Mouse (Mus musculus): ENCODE results near the gene BC030867. TPM values are rescaled to one million over a fixed set of nuclear protein-coding genes. Genes with fewer than 3 reads are reported as not detected.
A peak's percentile ranks its signal among the peaks of the same experiment; 100 is the strongest.

The BC030867 gene
- polyA plus RNA-seq, 1 experiment from 2014 or later: 2.6 TPM

DNA sequence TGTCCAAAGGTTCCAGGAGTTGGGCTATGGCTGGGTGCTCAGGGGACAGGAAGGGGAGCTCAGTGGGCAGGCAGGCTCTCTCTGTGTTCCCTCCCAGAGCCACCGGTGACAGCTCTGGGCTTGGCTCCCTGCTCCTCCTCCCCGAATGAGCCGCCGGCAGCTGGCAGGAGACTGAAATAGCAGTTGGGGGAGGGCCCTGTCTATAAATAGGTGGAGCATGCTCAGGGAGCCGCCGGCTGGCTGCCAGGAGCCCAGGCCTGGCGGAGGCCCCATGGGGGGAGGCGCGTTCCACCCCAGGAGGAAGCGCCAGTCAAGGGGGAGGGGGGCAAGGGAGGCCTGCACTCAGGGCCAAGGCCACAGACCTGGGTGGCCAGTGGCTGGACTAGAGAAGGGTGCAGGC, 29.9 kb upstream of the BC030867 start:
- no peaks in the 10 kb centered on the region for H3K27me3 ChIP-seq (ENCODE audit: control insufficient read depth, insufficient read depth, low read length)
- H3K9ac ChIP-seq (replicated peaks; ENCODE audit: low read length): peak overlapping the region; percentile 29; the same call in 1 of the 2 replicates
- H3K4me1 ChIP-seq (ENCODE audit: control insufficient read depth, insufficient read depth, low read length): peaks cover 48% of the 10 kb centered on the region
- 0% methylated on average over 10 of the region's 10 CpGs for WGBS
- H3K9me3 ChIP-seq (ENCODE audit: control insufficient read depth, low read length): no peaks in the 10 kb centered on the region
- DNase-seq: peak; percentile 86
- peaks cover 43% of the 10 kb centered on the region for H3K36me3 ChIP-seq (ENCODE audit: control insufficient read depth, insufficient read depth, low read length)
- ATAC-seq (ENCODE audit: low FRiP score, low TSS enrichment): peak; percentile 66
- peak overlapping the region; percentile 39 for H3K4me2 ChIP-seq (ENCODE audit: low read length)
- H3K4me3 ChIP-seq (replicated peaks; ENCODE audit: low read depth, low read length): peak overlapping the region; percentile 16; the same call in 1 of the 2 replicates
- peak overlapping the region; percentile 73 for H3K27ac ChIP-seq (replicated peaks; ENCODE audit: low read depth, low read length)

- Histone ChIP-seq H3K27ac (replicated peaks; ENCODE audit: low read depth, low read length) (peak overlapping the region; percentile 73), H3K4me2 (ENCODE audit: low read length) (peak overlapping the region; percentile 39), H3K4me1 (ENCODE audit: control insufficient read depth, insufficient read depth, low read length) (peaks cover 50% of the 10 kb centered on the region), H3K36me3 (ENCODE audit: control insufficient read depth, insufficient read depth, low read length) (peaks cover 46% of the 10 kb centered on the region), H3K27me3 (ENCODE audit: control insufficient read depth, insufficient read depth, low read length) (no peaks in the 10 kb centered on the region), H3K9ac (replicated peaks; ENCODE audit: low read length) (0 out of 2 replicates have a peak overlapping the region, but pooled peaks have one; percentile 29), H3K4me3 (replicated peaks; ENCODE audit: low read depth, low read length) (no peak overlapping the region), H3K9me3 (ENCODE audit: control insufficient read depth, low read length) (no peaks in the 10 kb centered on the region)
- ATAC-seq (ENCODE audit: low FRiP score, low TSS enrichment): no peak
- DNase-seq: no peak
- 74% methylated on average over 14 of the region's 14 CpGs for WGBS
Observed at GRCm38 (mm10) chr11:102219247-102219993, 29.3 kb upstream of the BC030867 start.

- ATAC-seq (ENCODE audit: low FRiP score, low TSS enrichment) (no peak), DNase-seq (no peak)
- no peak overlapping the region for H3K9ac ChIP-seq (replicated peaks; ENCODE audit: low read length)
- no peak overlapping the region for H3K4me2 ChIP-seq (ENCODE audit: low read length)
- H3K27me3 ChIP-seq (ENCODE audit: control insufficient read depth, insufficient read depth, low read length): no peaks in the 10 kb centered on the region
- no peaks in the 10 kb centered on the region for H3K9me3 ChIP-seq (ENCODE audit: control insufficient read depth, low read length)
- 75% methylated on average over 4 of the region's 4 CpGs for WGBS
- H3K36me3 ChIP-seq (ENCODE audit: control insufficient read depth, insufficient read depth, low read length): peaks cover 47% of the 10 kb centered on the region
- H3K4me3 ChIP-seq (replicated peaks; ENCODE audit: low read depth, low read length): no peak overlapping the region
- no peak overlapping the region for H3K27ac ChIP-seq (replicated peaks; ENCODE audit: low read depth, low read length)
- peaks cover 52% of the 10 kb centered on the region for H3K4me1 ChIP-seq (ENCODE audit: control insufficient read depth, insufficient read depth, low read length)
Observed at GRCm38 (mm10) chr11:102219994-102220346, 28.7 kb upstream of the BC030867 start.

- WGBS: 72% methylated on average over 6 of the region's 6 CpGs
- Histone ChIP-seq H3K27ac (replicated peaks; ENCODE audit: low read depth, low read length) (no peak overlapping the region), H3K27me3 (ENCODE audit: control insufficient read depth, insufficient read depth, low read length) (no peaks in the 10 kb centered on the region), H3K4me1 (ENCODE audit: control insufficient read depth, insufficient read depth, low read length) (peaks cover 55% of the 10 kb centered on the region), H3K36me3 (ENCODE audit: control insufficient read depth, insufficient read depth, low read length) (peaks cover 47% of the 10 kb centered on the region), H3K4me3 (replicated peaks; ENCODE audit: low read depth, low read length) (no peak overlapping the region), H3K9me3 (ENCODE audit: control insufficient read depth, low read length) (no peaks in the 10 kb centered on the region), H3K4me2 (ENCODE audit: low read length) (no peak overlapping the region), H3K9ac (replicated peaks; ENCODE audit: low read length) (no peak overlapping the region)
- no peak for ATAC-seq (ENCODE audit: low FRiP score, low TSS enrichment)
- no peak for DNase-seq
Observed at GRCm38 (mm10) chr11:102220451-102220850, 28.2 kb upstream of the BC030867 start.

DNA sequence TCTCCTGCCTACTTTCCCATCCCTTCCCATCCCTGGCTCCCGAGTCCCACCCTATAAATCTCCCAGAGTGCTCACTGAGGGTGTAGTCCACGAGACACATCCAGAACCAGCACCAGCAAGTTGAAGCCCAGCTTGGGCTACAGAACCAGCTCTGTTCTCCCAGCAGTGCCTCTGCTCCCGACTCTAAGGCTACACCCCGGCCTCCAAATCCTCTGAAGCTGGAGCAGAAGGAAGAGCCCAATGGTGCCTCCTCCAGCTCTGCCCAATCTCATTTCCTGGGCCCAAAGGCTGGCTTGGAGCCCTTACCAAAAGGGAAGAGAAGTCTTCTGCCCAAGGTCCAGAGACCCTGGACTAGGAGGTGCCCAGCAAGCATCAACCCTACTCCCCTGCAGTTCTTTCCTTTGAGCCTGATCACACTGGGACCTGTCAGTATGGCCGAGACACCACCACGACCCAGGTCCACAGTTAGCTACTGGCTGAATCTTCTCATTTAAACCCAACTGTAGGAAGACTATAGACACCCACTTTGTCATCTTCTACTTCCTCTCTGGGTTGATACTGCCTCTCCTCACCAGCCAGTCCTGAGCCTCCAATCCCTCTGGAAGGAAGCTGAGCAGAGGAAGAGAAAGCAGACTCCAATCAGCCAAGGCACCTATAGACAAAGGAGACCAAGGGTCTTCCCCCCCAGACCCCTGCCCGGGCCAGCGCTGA, 27.3 kb upstream of the BC030867 start:
- Histone ChIP-seq H3K4me3 (replicated peaks; ENCODE audit: low read depth, low read length) (no peak overlapping the region), H3K27me3 (ENCODE audit: control insufficient read depth, insufficient read depth, low read length) (no peaks in the 10 kb centered on the region), H3K27ac (replicated peaks; ENCODE audit: low read depth, low read length) (no peak overlapping the region), H3K4me1 (ENCODE audit: control insufficient read depth, insufficient read depth, low read length) (peaks cover 57% of the 10 kb centered on the region), H3K9ac (replicated peaks; ENCODE audit: low read length) (no peak overlapping the region), H3K9me3 (ENCODE audit: control insufficient read depth, low read length) (no peaks in the 10 kb centered on the region), H3K4me2 (ENCODE audit: low read length) (no peak overlapping the region), H3K36me3 (ENCODE audit: control insufficient read depth, insufficient read depth, low read length) (peaks cover 42% of the 10 kb centered on the region)
- DNase-seq: no peak
- WGBS: 88% methylated on average over 8 of the region's 8 CpGs
- no peak for ATAC-seq (ENCODE audit: low FRiP score, low TSS enrichment)

DNA sequence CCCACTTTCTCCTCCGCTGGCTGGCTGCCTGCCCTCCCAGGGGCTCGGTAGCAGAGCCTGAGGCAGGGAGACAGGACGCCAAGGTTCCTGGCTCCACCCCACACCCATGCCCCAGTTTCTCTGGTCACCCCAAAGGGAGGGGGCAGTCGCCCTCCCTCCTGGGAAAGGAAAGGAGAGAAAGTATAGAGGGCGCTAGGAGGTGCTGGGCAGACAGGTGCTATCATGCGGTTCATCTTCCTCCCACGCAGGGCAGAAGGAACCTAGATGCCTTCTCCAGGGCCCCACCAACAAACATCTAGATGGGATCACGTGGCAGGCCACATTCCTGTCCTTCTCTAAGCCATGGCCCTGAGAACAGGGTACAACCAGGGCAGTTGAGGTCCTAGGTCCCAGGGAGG, 26.7 kb upstream of the BC030867 start:
- Histone ChIP-seq H3K4me2 (ENCODE audit: low read length) (no peak overlapping the region), H3K9ac (replicated peaks; ENCODE audit: low read length) (no peak overlapping the region), H3K4me3 (replicated peaks; ENCODE audit: low read depth, low read length) (no peak overlapping the region), H3K36me3 (ENCODE audit: control insufficient read depth, insufficient read depth, low read length) (peaks cover 40% of the 10 kb centered on the region), H3K27ac (replicated peaks; ENCODE audit: low read depth, low read length) (no peak overlapping the region), H3K4me1 (ENCODE audit: control insufficient read depth, insufficient read depth, low read length) (peaks cover 58% of the 10 kb centered on the region), H3K27me3 (ENCODE audit: control insufficient read depth, insufficient read depth, low read length) (no peaks in the 10 kb centered on the region), H3K9me3 (ENCODE audit: control insufficient read depth, low read length) (no peaks in the 10 kb centered on the region)
- no peak for ATAC-seq (ENCODE audit: low FRiP score, low TSS enrichment)
- no peak for DNase-seq
- WGBS: 77% methylated on average over 8 of the region's 8 CpGs

GRCm38 (mm10) chr11:102223166-102223565, 25.5 kb upstream of the BC030867 start:
- ATAC-seq (ENCODE audit: low FRiP score, low TSS enrichment) (no peak), DNase-seq (peak; percentile 78)
- no peak overlapping the region for H3K4me3 ChIP-seq (replicated peaks; ENCODE audit: low read depth, low read length)
- H3K36me3 ChIP-seq (ENCODE audit: control insufficient read depth, insufficient read depth, low read length): peaks cover 30% of the 10 kb centered on the region
- H3K9ac ChIP-seq (replicated peaks; ENCODE audit: low read length): no peak overlapping the region; the same call in 1 of the 2 replicates
- no peak overlapping the region for H3K4me2 ChIP-seq (ENCODE audit: low read length)
- 50% methylated on average over 6 of the region's 6 CpGs for WGBS
- no peaks in the 10 kb centered on the region for H3K9me3 ChIP-seq (ENCODE audit: control insufficient read depth, low read length)
- H3K4me1 ChIP-seq (ENCODE audit: control insufficient read depth, insufficient read depth, low read length): peaks cover 58% of the 10 kb centered on the region
- no peak overlapping the region for H3K27ac ChIP-seq (replicated peaks; ENCODE audit: low read depth, low read length)
- H3K27me3 ChIP-seq (ENCODE audit: control insufficient read depth, insufficient read depth, low read length): no peaks in the 10 kb centered on the region

DNA sequence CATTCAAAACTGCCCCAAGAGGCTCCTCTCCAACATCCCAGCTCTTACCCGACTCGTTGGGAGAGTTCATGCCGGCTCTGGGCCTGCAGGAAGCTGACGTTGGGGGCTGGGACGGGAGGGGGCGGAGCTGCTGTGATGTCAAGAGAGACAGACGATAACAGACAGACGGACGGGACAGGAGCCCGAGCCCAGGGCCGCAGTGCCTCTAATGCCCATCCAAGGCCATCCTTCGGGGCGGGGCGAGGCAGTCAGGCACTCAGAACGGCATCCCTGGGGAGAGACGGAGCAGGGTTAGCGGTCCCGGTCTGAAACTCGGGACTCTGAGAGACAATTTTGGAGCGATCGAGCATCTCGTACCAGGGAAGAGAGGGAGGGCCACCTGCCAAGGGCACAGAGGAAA, 24.0 kb upstream of the BC030867 start:
- Histone ChIP-seq H3K27me3 (ENCODE audit: control insufficient read depth, insufficient read depth, low read length) (no peaks in the 10 kb centered on the region), H3K9me3 (ENCODE audit: control insufficient read depth, low read length) (no peaks in the 10 kb centered on the region), H3K27ac (replicated peaks; ENCODE audit: low read depth, low read length) (no peak overlapping the region), H3K4me2 (ENCODE audit: low read length) (peak overlapping the region; percentile 40), H3K4me3 (replicated peaks; ENCODE audit: low read depth, low read length) (no peak overlapping the region; the same call in 1 of the 2 replicates), H3K36me3 (ENCODE audit: control insufficient read depth, insufficient read depth, low read length) (peaks cover 26% of the 10 kb centered on the region), H3K4me1 (ENCODE audit: control insufficient read depth, insufficient read depth, low read length) (peaks cover 49% of the 10 kb centered on the region), H3K9ac (replicated peaks; ENCODE audit: low read length) (peak overlapping the region; percentile 27; the same call in 1 of the 2 replicates)
- no peak for ATAC-seq (ENCODE audit: low FRiP score, low TSS enrichment)
- 6% methylated on average over 22 of the region's 22 CpGs for WGBS
- DNase-seq: no peak

Data from midbrain, embryonic 14.5 days (tissue).